Mouse (Mus musculus): ENCODE results near the gene Adh7. TPM values are rescaled to one million over a fixed set of nuclear protein-coding genes. Genes with fewer than 3 reads are reported as not detected.

Gene Adh7
- total RNA-seq, 2 experiments from 2014 or later: not detected

GRCm38 (mm10) chr3:138248746-138249145 is 31.2 kb downstream of the Adh7 start:
- ATAC-seq (ENCODE audit: poor library complexity, severe bottlenecking): no peak

- no peak for ATAC-seq (ENCODE audit: poor library complexity, severe bottlenecking)
Measured at GRCm38 (mm10) chr3:138251156-138251555, 33.6 kb downstream of the Adh7 start.

GRCm38 (mm10) chr3:138254205-138254604 is 36.6 kb downstream of the Adh7 start:
- ATAC-seq (ENCODE audit: poor library complexity, severe bottlenecking): no peak

- ATAC-seq (ENCODE audit: poor library complexity, severe bottlenecking): no peak
Measured at GRCm38 (mm10) chr3:138255366-138255765, 37.8 kb downstream of the Adh7 start.

- ATAC-seq (ENCODE audit: poor library complexity, severe bottlenecking): no peak
Measured at GRCm38 (mm10) chr3:138255780-138256550, 38.4 kb downstream of the Adh7 start.

GRCm38 (mm10) chr3:138260721-138261669 is 43.4 kb downstream of the Adh7 start, which contains the start of gene Adh1:
Gene Adh1, plus strand, starts transcription at chr3:138260991.
- no peak for ATAC-seq (ENCODE audit: poor library complexity, severe bottlenecking)

- ATAC-seq (ENCODE audit: poor library complexity, severe bottlenecking): no peak
Measured at GRCm38 (mm10) chr3:138262568-138262967, 45.0 kb downstream of the Adh7 start.

GRCm38 (mm10) chr3:138263154-138263930 is 45.8 kb downstream of the Adh7 start:
- ATAC-seq (ENCODE audit: poor library complexity, severe bottlenecking): no peak

- ATAC-seq (ENCODE audit: poor library complexity, severe bottlenecking): no peak
Measured at GRCm38 (mm10) chr3:138264648-138265047, 47.1 kb downstream of the Adh7 start.

- ATAC-seq (ENCODE audit: poor library complexity, severe bottlenecking): no peak
Measured at GRCm38 (mm10) chr3:138270507-138270906, 52.9 kb downstream of the Adh7 start.

GRCm38 (mm10) chr3:138271297-138271696 is 53.7 kb downstream of the Adh7 start:
- no peak for ATAC-seq (ENCODE audit: poor library complexity, severe bottlenecking)

- no peak for ATAC-seq (ENCODE audit: poor library complexity, severe bottlenecking)
Measured at GRCm38 (mm10) chr3:138273080-138273479, 55.5 kb downstream of the Adh7 start.

- ATAC-seq (ENCODE audit: poor library complexity, severe bottlenecking): peak; percentile 27; the same call in 1 of the 2 replicates
Measured at GRCm38 (mm10) chr3:138275100-138275499, 57.5 kb downstream of the Adh7 start.

- no peak for ATAC-seq (ENCODE audit: poor library complexity, severe bottlenecking)
Measured at GRCm38 (mm10) chr3:138282556-138282955, 65.0 kb downstream of the Adh7 start.

Other genes with a start within 250 kb of the Adh7 start
- gene Dapp1, start 236.2 kb upstream of the Adh7 start, total RNA-seq (2015): 74.2 and 74.8 TPM in 2 replicates
- 95.7 and 112 TPM in 2 replicates for gene Dapp1, start 236.2 kb upstream of the Adh7 start, total RNA-seq (2017)
- gene 1110002E22Rik, start 152.7 kb upstream of the Adh7 start, total RNA-seq (2015): not detected in 2 replicates
- not detected in 2 replicates for gene 1110002E22Rik, start 152.7 kb upstream of the Adh7 start, total RNA-seq (2017)
- not detected in 2 replicates for gene Gm5105, start 150.4 kb upstream of the Adh7 start, total RNA-seq (2015)
- gene Gm5105, start 150.4 kb upstream of the Adh7 start, total RNA-seq (2017): not detected in 2 replicates
- 2.1 and 2.5 TPM in 2 replicates for gene Trmt10a, start 74.3 kb upstream of the Adh7 start, total RNA-seq (2015)
- 2.7 and 7.4 TPM in 2 replicates for gene Trmt10a, start 74.3 kb upstream of the Adh7 start, total RNA-seq (2017)
- 1.0 and 1.2 TPM in 2 replicates for gene Mttp, start 72.8 kb upstream of the Adh7 start, total RNA-seq (2015)
- gene Mttp, start 72.8 kb upstream of the Adh7 start, total RNA-seq (2017): 1.1 and 1.2 TPM in 2 replicates
- not detected in 2 replicates for gene 4930579F01Rik, start 23.9 kb upstream of the Adh7 start, total RNA-seq (2015)
- gene 4930579F01Rik, start 23.9 kb upstream of the Adh7 start, total RNA-seq (2017): not detected in 2 replicates
- gene Adh1, start 43.2 kb downstream of the Adh7 start, total RNA-seq (2015): 0.96 TPM in 1 of 2 replicates, not detected in the other
- not detected in 2 replicates for gene Adh1, start 43.2 kb downstream of the Adh7 start, total RNA-seq (2017)
- gene Adh6a, start 95.5 kb downstream of the Adh7 start, total RNA-seq (2015): not detected in 2 replicates
- not detected in 2 replicates for gene Adh6a, start 95.5 kb downstream of the Adh7 start, total RNA-seq (2017)
- gene Adh6b, start 124.0 kb downstream of the Adh7 start, total RNA-seq (2015): not detected in 2 replicates
- gene Adh6b, start 124.0 kb downstream of the Adh7 start, total RNA-seq (2017): not detected in 2 replicates
- not detected in 2 replicates for gene Adh4, start 197.7 kb downstream of the Adh7 start, total RNA-seq (2015)
- gene Adh4, start 197.7 kb downstream of the Adh7 start, total RNA-seq (2017): not detected in 2 replicates
- 67.0 and 85.0 TPM in 2 replicates for gene Adh5, start 225.3 kb downstream of the Adh7 start, total RNA-seq (2015)
- gene Adh5, start 225.3 kb downstream of the Adh7 start, total RNA-seq (2017): 67.1 and 71.1 TPM in 2 replicates

Data from megakaryocyte, adult 5-6 weeks (primary cell).